Comparison of ENCODE assay signal across 9 mouse cellular contexts in the genomic region with DNA sequence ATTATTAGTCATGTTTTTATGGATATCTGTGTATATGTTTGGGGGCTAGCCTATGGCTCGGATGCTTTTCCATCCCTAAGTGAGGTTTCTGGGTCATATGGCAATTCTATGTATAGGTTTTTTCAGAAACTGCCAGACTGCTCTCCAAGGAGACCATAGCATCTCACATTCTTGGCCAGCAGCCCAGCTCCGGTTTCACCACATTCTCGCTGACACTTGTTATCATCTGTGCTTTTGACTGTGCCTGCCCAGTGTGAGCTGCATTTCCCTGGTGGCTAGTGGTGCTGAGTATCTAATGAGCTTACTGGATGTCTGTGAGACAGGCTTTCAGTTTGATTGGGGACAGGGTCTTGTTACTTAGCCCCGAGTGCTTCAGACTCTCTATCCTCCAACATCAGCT. TPM values are rescaled to one million over a fixed set of nuclear protein-coding genes. Genes with fewer than 3 reads are reported as not detected.
DNase-seq lines count a peak whose midpoint lies in the region; ATAC-seq and TF ChIP-seq lines count a peak whose summit lies in the region.
"Had no signal": no experiment of that assay in that cellular context is flagged by ENCODE, and none has a peak within 500 bp of the region (broad histone marks: within the 10 kb centered on the region; RNA-seq: fewer than 3 reads in every experiment).

No protein-coding gene starts in this region.

- TF ChIP-seq CTCF in hindbrain, postnatal 0 days (IDR thresholded peaks at IDR 0.05; ENCODE audit: low read depth) = no peak
- TF ChIP-seq CTCF in liver, postnatal 0 days (IDR thresholded peaks at IDR 0.05; ENCODE audit: low read depth) = no peak

- H3K4me3 ChIP-seq in hindbrain, postnatal 0 days (ENCODE audit: low read length) = no peak overlapping the region
- H3K4me3 ChIP-seq in hindbrain, embryonic 11.5 days (ENCODE audit: low read depth, low read length) = no peak overlapping the region
- no peak overlapping the region for H3K4me3 ChIP-seq in heart, embryonic 11.5 days (ENCODE audit: low read depth, low read length)
- H3K4me3 ChIP-seq in liver, postnatal 0 days (ENCODE audit: low read depth, low read length) = no peak overlapping the region
- H3K4me3 ChIP-seq: megakaryocyte, embryonic 14.5 days had no signal

- ATAC-seq in hindbrain, postnatal 0 days = no peak
- ATAC-seq in hindbrain, embryonic 11.5 days (ENCODE audit: low FRiP score) = no peak
- ATAC-seq in heart, embryonic 11.5 days (replicated peaks; ENCODE audit: insufficient number of reproducible peaks, low FRiP score, low TSS enrichment) = peak; percentile 64; the same call in 1 of the 2 replicates
- no peak for ATAC-seq in liver, postnatal 0 days

- no peak for TF ChIP-seq EP300 in liver, postnatal 0 days (IDR thresholded peaks at IDR 0.05; ENCODE audit: low read depth)

- no peaks in the 10 kb centered on the region for H3K4me1 ChIP-seq in hindbrain, postnatal 0 days (ENCODE audit: insufficient read depth, low read length)
- no peaks in the 10 kb centered on the region for H3K4me1 ChIP-seq in hindbrain, embryonic 11.5 days (replicated peaks; ENCODE audit: control insufficient read depth, insufficient read depth, low read length)
- H3K4me1 ChIP-seq in heart, embryonic 11.5 days (ENCODE audit: control insufficient read depth, insufficient read depth, low read length) = peaks cover 24% of the 10 kb centered on the region
- no peaks in the 10 kb centered on the region for H3K4me1 ChIP-seq in liver, postnatal 0 days (ENCODE audit: insufficient read depth)

- DNase-seq in hindbrain, postnatal 0 days (ENCODE audit: low spot score) = peak; percentile 15
- DNase-seq in hindbrain, embryonic 11.5 days (ENCODE audit: low spot score) = no peak
- peak; percentile 75 for DNase-seq in cerebellum, adult 11-12 months
- DNase-seq in mesoderm, embryonic 11.5 days (ENCODE audit: low read depth, low spot score) = peak; percentile 34
- DNase-seq in liver, postnatal 0 days = no peak
- DNase-seq in thymus, postnatal 0 days (ENCODE audit: low spot score) = no peak
- no peak for DNase-seq in ovary, postnatal 10 days (ENCODE audit: low spot score)

- WGBS in hindbrain, postnatal 0 days = 34% methylated on average over 4 of the region's 4 CpGs
- 67% methylated on average over 4 of the region's 4 CpGs for WGBS in hindbrain, embryonic 11.5 days
- WGBS in heart, embryonic 11.5 days (ENCODE audit: insufficient replicate concordance) = 16% methylated on average over 4 of the region's 4 CpGs
- WGBS in liver, postnatal 0 days (ENCODE audit: insufficient replicate concordance) = 65% methylated on average over 4 of the region's 4 CpGs

- no peaks in the 10 kb centered on the region for H3K27me3 ChIP-seq in hindbrain, postnatal 0 days (ENCODE audit: insufficient read depth, low read length)
- H3K27me3 ChIP-seq in hindbrain, embryonic 11.5 days (ENCODE audit: control insufficient read depth, insufficient read depth, low read length) = no peaks in the 10 kb centered on the region
- no peaks in the 10 kb centered on the region for H3K27me3 ChIP-seq in heart, embryonic 11.5 days (ENCODE audit: control insufficient read depth, insufficient read depth, low read length)
- no peaks in the 10 kb centered on the region for H3K27me3 ChIP-seq in liver, postnatal 0 days (ENCODE audit: insufficient read depth, low read length)
- H3K27me3 ChIP-seq: megakaryocyte, embryonic 14.5 days had no signal

- H3K27ac ChIP-seq in hindbrain, postnatal 0 days = no peak overlapping the region
- no peak overlapping the region for H3K27ac ChIP-seq in hindbrain, embryonic 11.5 days (ENCODE audit: low read depth, low read length)
- peak overlapping the region; percentile 57 for H3K27ac ChIP-seq in heart, embryonic 11.5 days (ENCODE audit: low read depth, low read length)
- H3K27ac ChIP-seq in liver, postnatal 0 days (ENCODE audit: low read depth) = no peak overlapping the region

- no peak overlapping the region for H3K4me2 ChIP-seq in hindbrain, postnatal 0 days (ENCODE audit: low read depth, low read length)
- H3K4me2 ChIP-seq in hindbrain, embryonic 11.5 days (replicated peaks; ENCODE audit: low read depth, low read length) = no peak overlapping the region
- no peak overlapping the region for H3K4me2 ChIP-seq in heart, embryonic 11.5 days
- H3K4me2 ChIP-seq in liver, postnatal 0 days (ENCODE audit: low read depth, low read length) = no peak overlapping the region

- H3K9me3 ChIP-seq in hindbrain, postnatal 0 days (ENCODE audit: low read length) = no peaks in the 10 kb centered on the region
- no peaks in the 10 kb centered on the region for H3K9me3 ChIP-seq in hindbrain, embryonic 11.5 days (ENCODE audit: control insufficient read depth, low read length)
- no peaks in the 10 kb centered on the region for H3K9me3 ChIP-seq in heart, embryonic 11.5 days (replicated peaks; ENCODE audit: control insufficient read depth, low read length)
- H3K9me3 ChIP-seq in liver, postnatal 0 days (ENCODE audit: low read length) = no peaks in the 10 kb centered on the region
- H3K9me3 ChIP-seq: megakaryocyte, embryonic 14.5 days had no signal

- H3K36me3 ChIP-seq in hindbrain, postnatal 0 days (ENCODE audit: insufficient read depth, low read length) = no peaks in the 10 kb centered on the region
- H3K36me3 ChIP-seq in hindbrain, embryonic 11.5 days (ENCODE audit: control insufficient read depth, insufficient read depth, low read length) = no peaks in the 10 kb centered on the region
- no peaks in the 10 kb centered on the region for H3K36me3 ChIP-seq in heart, embryonic 11.5 days (ENCODE audit: control insufficient read depth, insufficient read depth, low read length)
- H3K36me3 ChIP-seq in liver, postnatal 0 days (replicated peaks; ENCODE audit: insufficient read depth, low read length) = peaks cover 8% of the 10 kb centered on the region; the same call in 1 of the 2 replicates

- no peak overlapping the region for H3K9ac ChIP-seq in hindbrain, postnatal 0 days (replicated peaks; ENCODE audit: low read length)
- H3K9ac ChIP-seq in hindbrain, embryonic 11.5 days (ENCODE audit: low read depth, low read length) = no peak overlapping the region
- H3K9ac ChIP-seq in heart, embryonic 11.5 days (ENCODE audit: low read depth, low read length) = no peak overlapping the region
- H3K9ac ChIP-seq in liver, postnatal 0 days (replicated peaks) = no peak overlapping the region

RNA-seq across cellular contexts. Expression of gene Tmod1, which starts 35.0 kb away (rescaled TPM):
- total RNA-seq in hindbrain, postnatal 0 days (2014; rRNA removed) = 0.58 and 1.3 TPM in 2 replicates
- polyA plus RNA-seq in hindbrain, postnatal 0 days (2015; fragmentation: Nextera tagmentation; extraction: Ambion mirVana) = 2.3 and 2.5 TPM in 2 replicates
- 3.6 and 4.9 TPM in 2 replicates for polyA plus RNA-seq in hindbrain, embryonic 11.5 days (2014; fragmentation: Nextera tagmentation; extraction: Ambion mirVana)
- 203 and 215 TPM in 2 replicates for polyA plus RNA-seq in heart, embryonic 11.5 days (2014; fragmentation: Nextera tagmentation; extraction: Ambion mirVana)
- polyA plus RNA-seq in liver, postnatal 0 days (2015; fragmentation: Nextera tagmentation; extraction: Ambion mirVana) = 13.9 and 14.1 TPM in 2 replicates
- 0.98 and 1.8 TPM in 2 replicates for polyA plus RNA-seq in thymus, postnatal 0 days (2015; fragmentation: Nextera tagmentation; extraction: Ambion mirVana)

Comparison
In these comparisons a context has a peak if more than half of its experiments do, and no peak if none do; other contexts are left out.
1. DNase-seq: peak in hindbrain, postnatal 0 days (single experiment), cerebellum, adult 11-12 months (single experiment) and mesoderm, embryonic 11.5 days (single experiment); none in hindbrain, embryonic 11.5 days (single experiment), liver, postnatal 0 days (single experiment), thymus, postnatal 0 days (single experiment) and ovary, postnatal 10 days (single experiment).
2. RNA of gene Tmod1, which starts 35.0 kb away (polyA plus RNA-seq): 203 to 215 TPM in heart, embryonic 11.5 days; 13.9 to 14.1 TPM in liver, postnatal 0 days, 3.6 to 4.9 TPM in hindbrain, embryonic 11.5 days, 2.3 to 2.5 TPM in hindbrain, postnatal 0 days and 0.98 to 1.8 TPM in thymus, postnatal 0 days; every median in the first group is over 10 times any median in the second.